Mouse (Mus musculus): ENCODE data around the gene Magi1.
"Not testable (repeated sequence)": the region's sequence is repeated elsewhere in the genome, so short reads cannot be mapped to it uniquely, and the experiment has no call there.

The Magi1 gene

DNA sequence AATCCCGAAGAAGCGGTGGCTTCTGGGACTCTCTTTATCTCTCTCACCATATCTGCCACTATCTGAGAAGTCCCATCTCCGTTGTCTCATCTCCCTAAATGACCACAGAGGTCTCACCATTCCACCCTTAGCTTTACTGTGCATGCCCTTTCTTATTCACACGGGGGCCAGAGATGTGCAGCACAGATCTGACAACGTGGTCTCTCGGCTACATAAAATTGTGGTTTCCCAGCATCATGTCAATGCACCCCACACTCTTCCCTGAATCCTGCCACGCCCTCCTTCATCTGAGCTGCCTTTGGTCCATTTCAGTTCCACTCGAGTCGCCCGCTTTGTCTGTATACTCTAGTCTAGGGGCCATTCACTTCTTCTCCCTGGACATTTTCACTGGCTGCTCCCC, 557.6 kb downstream of the Magi1 start:
- no peak for DNase-seq (ENCODE audit: low spot score)

DNA sequence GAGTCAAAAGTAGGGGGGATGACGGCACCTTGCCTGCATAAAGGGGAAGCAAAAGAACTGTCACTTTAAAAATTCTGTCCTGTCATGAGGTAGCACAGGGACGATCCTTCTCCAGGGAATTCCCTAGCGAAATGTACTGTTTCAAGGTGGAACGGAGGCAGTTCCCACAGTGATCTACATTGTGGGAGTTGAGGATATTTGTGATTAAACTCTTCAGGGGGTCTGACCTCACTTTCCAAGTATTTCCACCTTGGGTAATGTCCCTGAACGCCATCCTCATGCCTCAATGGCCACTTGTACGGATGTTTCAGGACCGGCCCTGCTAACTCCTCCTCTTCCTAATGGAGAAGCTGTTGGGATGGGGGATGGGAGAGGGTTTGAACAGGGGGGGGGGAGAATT, 559.0 kb downstream of the Magi1 start:
- DNase-seq (ENCODE audit: low spot score) = no peak

DNA sequence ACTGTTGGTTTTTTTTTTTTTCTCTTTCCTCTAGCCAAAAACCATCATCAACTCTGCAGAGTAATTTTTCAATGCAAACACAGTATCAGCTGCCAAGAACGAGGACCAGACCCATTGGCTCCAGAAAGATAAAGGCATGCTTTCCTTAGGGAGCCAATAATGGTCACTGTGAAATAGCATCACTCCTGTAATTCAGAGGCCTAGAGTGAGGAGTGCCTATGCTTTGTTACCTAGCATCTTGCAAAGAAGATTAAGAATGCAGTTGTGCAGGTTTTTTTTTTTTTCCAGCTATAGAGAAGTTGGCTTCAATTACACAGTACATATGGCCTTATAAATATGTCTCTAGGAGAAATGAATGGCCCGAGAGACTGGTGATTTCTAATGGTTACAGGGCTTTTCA, 560.5 kb downstream of the Magi1 start:
- DNase-seq (ENCODE audit: low spot score) = no peak

DNA sequence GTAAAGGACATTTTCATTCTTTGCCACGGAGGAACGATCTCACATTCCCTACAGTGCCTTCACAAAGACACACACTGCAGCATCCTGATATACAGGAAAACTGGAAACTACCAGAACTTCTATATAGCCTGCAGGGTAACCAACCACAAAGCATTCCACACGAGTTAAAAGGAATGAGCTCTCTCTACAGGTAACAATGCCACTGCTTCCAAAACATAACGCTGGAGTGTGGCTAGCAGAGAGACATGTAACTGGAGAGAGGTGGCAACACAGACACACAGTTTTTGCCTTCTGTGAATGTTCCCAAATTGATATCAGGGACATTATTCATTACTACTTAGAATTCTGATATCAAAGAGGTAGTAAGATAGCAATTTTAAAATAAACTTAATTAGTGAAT, 564.2 kb downstream of the Magi1 start:
- no peak for DNase-seq (ENCODE audit: low spot score)

DNA sequence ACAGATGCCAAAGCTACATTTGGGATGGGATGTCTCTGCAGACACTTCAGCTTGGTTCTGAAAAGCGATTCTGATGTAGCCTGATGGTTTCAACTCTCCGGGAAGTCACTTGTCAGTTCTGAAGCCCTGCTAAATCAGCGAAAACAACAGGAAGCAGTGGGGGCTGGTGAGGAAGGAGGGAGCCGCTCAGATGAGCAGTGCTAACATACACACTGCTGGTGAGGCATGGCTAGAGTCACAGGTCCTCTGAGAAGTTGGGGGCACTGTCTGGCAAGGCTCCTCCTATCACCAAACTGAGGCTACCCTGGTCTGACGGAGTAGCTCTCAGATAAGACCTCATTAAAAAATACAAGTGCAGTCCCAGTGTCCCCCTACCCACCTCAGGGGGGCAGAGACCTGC, 565.3 kb downstream of the Magi1 start:
- no peak for DNase-seq (ENCODE audit: low spot score)

DNA sequence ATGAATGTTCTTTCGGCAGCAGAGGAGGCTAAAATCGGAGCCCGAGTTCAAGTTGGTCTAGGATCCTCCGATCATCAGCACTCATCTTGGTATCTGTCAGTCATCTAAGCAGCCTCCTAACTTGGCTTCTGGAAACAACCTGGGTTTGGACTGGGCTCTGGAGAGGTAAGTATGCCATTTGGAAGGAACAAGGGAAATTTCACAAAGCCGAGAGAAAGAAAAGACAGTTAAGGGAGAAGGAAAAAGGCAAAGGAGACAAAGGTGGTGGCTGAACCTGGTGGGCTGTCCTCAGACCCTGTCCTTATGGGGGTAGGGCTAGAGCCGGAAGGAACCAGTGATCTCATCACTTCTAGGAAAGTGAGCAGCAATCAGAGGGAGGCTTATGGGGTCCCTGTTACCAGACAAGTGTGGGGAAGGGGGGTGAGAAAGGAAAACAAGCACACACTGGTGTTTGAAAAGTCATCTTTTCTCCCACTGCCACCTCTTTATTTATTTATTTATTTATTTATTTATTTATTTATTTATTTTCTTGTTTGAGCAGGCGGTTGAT, 565.8 kb downstream of the Magi1 start:
- DNase-seq (ENCODE audit: low spot score) = no peak

DNA sequence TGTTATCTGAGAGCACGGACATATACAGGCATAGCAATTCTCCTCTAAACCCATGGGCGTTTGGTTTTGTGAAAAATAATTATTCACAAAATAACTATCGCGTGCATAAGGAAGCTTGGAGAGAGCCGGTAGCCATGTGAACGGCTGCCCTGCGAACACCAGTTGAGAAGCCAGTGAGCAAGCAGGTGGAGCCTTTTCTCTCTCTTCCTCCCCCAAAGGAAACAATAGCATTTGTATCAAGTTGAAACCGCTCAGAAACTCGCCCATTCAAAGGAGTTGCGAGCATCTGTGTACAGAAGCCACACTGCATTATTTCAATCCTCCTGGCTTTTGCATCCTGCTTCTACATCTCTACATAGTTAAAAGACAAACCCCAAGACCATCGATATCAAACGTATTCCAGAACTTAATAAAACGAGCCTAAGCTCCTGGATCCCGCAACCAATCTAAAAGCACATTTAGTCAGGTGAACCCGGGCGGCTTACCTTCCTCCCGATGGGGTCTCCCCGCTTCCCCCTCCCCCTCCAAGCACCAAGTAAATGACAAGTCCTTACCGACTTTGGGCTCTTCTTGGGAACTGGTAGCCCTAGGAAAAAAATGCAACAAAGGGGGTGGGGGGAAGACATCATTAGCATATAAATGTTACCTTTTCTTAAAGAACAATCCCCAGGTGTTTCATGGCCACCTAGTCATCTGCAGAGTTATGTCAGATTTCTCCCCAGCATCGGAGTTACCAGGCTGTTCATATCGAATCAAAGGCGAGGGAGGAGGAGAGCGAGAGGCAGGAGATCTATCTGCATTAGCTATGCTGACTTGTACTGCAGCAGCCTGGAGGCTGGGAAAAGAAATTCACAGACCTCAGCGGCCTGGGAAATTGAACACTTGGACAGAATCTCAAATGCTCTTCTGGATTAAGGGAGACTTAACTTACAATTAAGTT, 566.8 kb downstream of the Magi1 start:
- no peak for DNase-seq (ENCODE audit: low spot score)

DNA sequence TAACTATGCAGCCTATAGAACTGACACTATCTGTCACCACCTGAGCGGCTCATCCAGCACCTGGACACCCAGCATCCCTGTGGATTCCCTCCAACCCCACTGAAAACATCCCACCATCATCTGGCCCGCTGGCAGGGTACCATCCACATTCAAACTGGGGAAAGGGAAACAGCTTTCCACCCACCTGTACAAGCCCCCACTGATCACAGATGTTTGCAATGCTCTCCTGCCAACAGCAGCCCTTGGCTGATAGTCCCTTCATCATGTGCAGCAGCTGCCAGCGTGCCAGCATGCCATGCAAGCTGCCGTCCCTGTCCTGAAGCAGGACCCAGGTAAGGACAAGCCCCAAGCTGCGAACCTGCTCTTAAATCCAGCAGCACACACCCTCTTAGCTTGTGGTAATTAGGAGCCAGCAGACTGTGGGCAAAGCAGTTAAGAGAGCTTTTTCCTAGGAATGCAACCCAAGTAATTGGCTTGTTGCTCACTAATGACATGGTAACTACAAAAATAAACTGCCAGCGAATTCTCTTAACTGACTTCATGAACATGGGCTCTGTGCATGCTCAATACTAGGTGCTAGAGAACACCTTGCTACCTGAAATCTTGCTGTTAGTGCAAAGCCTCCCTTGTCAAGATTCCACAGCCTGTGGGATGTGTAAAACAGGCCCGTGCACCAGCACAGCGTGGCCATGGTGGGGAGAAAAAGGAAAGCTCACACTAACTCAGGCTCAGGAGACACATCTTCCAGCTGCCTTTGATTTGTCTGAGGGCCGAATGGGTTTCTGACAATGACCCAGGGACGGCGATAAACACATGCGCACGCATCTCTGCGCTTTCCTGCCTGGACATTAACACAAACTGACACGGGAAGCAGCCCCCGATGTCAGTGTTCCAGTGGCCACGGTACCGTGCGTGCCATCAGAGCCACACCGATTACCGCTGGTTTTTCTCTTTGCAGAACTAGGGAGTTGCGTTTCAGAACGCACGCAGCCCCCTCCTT, 568.2 kb downstream of the Magi1 start:
- no peak for DNase-seq (ENCODE audit: low spot score)

DNA sequence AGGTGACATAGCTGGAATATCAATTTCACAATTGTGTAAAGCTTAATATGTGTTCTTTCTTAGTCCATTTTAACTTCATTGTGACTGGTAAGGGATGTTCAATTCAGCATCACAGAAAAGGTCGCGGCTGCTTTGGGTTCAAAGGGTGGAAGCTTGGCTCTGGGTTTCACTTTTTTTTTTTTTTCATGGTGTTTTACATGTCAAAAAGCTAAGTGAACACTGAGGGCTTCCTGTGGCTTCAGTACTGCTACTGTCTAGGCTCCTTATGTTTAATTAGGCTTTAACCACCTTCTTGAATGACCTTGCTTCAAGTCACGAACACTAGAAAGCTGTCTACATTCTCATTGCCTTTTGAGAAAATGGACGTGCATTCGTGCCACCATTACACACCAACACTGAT, 579.4 kb downstream of the Magi1 start:
- DNase-seq (ENCODE audit: low spot score) = no peak

DNA sequence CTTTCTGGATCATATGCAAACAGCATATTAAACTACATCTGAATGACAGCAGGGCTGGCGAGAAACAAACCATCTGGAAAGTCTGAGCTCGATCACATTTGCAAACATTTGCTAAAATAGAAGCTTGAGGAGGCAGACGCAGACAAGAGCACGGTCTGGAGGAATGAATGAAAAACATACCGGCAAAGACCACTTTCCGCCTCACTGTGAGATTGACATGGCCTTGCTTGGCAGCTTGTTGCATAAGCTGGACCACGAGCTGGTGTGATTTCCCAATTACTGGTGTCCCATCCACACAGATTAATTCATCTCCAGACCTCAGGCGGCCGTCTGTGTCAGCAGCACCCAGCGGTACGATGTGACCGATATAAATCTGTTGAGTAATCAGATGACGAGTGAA, 584.3 kb downstream of the Magi1 start:
- no peak for DNase-seq (ENCODE audit: low spot score)

DNA sequence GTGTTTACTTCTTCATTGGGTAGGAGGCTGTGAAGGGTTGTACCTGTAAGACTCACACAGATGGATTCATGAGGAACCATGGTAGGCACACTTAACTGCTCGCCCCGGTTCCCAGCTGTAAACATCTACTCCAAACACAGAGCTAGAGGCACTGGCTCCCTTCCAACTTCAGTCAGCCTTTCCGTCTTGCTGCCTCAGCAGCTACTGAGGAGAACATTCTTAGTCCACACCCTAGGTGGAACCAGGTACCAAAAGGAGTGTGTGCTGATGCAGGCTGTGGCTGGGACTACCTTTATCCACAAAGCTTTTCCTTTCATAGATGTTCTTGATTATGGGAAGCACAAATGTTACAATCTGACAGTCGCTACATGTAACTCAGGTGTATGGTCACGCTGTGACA, 585.8 kb downstream of the Magi1 start:
- DNase-seq (ENCODE audit: low spot score) = no peak

DNA sequence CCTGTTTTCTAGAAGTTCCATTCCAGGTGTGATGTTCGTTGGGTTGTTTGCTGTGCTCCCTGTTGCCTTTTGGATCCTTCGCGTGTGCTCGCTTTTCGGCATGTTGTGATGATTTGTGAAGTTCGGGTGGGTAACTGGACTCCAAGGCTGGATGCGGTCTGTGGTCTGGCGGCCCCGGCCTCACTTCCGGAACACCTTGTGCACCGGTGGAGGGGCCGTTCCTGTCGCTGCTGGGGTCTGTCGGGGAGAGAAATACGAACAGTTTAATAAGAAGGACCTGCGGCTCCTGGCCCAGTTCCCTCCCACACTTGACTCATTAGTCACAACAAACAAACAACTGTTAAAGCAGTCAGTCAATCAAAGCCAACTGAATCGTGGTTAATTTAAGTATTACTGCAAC, 605.0 kb downstream of the Magi1 start:
- no peak for DNase-seq (ENCODE audit: low spot score)

DNA sequence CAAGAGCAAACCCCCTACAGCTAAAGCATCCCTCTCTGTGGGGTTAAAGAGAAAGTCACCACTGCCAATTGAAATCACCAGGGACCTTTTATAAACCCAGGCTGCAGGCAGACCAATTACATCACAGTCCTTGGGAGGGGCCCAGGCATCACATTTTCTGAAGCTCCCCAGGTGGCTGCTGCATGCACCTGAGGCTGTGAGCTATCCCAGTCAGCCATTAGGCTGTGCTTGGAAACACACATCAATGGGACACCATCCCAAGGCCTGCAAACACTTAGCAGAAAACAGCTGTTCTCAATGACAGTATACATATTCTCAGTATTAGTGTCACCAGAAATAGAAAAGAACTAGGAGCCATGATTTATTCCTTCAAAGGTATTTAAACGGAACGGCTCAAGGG, 617.0 kb downstream of the Magi1 start:
- DNase-seq (ENCODE audit: low spot score) = no peak

DNA sequence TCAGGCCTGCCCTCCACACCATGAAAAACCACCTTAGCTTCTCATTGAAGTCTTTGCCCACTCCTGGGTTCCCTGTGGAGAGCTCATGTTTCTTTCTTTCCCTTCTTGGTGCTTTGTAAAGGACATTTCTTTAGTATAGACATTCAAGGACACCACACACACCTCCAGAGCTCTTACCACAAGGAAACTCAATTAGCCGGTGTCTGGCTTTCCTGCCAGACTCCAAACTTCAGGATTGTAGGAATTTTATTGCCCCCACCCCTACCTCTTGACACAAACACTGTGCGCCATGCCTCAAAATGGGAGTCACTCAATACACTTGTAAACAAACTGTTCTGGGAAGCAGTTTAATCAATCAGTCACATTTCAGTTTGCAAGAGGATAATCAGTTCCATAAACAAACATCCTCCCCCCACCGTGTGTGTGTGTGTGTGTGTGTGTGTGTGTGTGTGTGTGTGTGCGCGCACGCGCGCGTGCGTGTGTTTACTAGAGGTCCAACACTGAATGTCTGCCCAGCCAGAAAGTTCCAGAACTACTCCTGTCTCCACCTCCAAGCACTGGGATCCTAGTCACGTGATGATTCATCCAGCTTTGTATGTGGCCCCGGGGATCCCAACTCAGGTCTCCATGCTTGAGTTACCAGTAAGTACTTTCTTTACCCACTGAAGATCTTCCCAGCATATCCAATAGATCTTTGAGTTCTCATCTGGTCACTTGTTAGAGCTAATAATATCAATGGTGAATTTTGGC, 618.5 kb downstream of the Magi1 start:
- no peak for DNase-seq (ENCODE audit: low spot score)

DNA sequence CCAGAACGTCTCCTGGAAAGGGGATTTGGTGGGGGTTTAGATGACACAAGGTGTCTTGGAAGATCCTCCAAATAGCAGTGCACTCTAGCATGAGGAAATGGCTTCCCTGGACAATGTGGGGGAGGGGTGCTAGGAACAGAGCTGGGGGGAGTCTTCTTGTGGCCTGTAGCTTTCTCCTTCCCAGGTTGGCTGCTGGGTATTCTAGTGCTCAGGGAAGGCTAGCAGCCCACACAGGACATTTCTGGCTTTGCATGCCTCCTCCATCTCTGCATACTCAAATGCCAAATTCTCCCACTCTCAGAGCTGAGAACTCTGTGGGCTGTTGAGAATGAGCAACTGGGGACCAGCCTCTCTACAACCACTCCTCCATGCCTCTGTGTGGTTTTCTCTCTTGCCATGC, 622.6 kb downstream of the Magi1 start:
- DNase-seq (ENCODE audit: low spot score) = no peak

DNA sequence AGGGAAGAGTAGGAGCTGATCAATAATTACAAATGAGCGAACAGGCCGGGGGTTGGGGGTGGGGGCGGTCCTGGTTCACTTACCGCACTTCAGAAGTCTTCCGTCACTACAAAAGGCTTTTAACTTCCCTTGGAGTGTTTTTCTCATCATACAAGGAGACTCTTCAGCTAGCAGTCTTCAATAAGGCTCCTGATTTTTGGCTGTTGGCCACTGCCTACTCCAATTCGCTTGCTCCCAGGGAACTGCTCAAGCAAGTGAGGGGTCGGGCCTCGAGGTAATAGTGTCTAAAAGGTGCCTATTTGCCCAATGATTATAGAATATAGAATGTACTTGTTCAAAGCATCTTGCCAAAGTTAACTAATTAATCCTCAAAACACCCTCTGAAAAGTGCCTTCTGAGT, 624.2 kb downstream of the Magi1 start:
- DNase-seq (ENCODE audit: low spot score) = no peak

DNA sequence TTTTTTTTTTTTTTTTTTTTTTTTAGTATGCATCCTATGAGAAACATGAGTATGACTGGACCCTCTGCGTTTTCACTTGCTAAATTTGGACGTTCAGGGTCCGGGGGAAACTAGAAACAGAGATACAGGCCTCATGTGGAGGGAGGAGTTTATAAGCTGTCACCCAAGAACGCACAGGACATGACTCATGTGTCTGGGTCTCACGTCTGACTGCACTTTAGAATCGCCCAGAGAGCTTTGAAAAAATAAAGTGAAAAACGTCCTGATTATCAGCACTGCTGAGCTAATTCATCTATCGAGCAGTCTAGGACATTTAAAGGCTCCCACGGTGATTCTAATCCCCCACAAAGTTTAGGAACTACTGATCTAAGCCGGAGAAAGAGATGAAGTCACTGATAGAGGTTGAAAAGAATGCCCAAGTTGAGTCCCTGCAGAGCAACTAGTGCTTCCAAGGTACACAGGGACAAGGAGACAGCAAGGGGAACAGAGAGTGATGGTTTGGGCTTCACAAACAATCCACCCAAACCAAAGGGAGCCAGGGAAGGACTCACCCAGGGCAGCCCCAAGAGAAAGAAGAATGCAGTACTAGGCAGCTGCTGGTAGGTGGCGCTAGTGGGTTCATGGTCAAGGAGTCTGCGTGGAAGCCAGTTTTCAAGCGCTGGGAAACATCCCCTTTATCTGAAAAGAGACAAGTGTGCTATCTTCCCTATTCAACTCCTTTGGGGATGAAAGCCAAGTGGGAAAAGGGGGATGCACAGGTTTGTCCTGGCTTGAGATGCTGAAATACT, 626.3 kb downstream of the Magi1 start:
- peak; percentile 30 for DNase-seq (ENCODE audit: low spot score)

DNA sequence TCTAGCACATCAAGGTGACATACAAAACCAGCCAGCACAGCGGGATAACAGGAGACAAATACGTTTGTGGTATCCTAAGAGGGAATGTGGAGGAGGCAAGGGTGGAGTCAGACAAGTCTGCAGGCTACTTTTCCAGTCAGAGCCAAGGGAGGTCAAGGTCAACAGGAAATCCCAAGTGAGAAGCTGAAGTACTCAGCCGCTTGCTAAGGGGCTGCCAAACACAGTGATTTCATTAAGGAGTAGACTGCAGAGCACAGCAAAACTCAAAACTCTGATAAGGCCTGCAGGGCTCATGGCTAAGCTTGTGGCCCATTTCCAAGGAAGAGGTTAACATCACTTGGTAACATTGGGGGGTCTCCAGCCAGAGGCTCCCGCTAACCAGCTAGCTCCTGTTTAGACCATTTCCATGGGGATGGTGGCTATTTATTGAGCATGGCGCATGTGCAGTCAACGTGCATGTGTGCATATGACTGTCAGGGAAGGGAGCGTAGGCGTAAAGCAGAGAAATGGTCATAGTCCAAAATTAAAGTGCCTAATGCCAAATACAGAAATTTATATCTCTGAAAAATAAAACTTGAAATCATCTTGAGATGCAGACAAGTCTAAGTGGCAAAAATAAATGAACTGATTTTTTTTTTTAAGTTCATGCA, 635.0 kb downstream of the Magi1 start:
- DNase-seq (ENCODE audit: low spot score) = no peak

DNA sequence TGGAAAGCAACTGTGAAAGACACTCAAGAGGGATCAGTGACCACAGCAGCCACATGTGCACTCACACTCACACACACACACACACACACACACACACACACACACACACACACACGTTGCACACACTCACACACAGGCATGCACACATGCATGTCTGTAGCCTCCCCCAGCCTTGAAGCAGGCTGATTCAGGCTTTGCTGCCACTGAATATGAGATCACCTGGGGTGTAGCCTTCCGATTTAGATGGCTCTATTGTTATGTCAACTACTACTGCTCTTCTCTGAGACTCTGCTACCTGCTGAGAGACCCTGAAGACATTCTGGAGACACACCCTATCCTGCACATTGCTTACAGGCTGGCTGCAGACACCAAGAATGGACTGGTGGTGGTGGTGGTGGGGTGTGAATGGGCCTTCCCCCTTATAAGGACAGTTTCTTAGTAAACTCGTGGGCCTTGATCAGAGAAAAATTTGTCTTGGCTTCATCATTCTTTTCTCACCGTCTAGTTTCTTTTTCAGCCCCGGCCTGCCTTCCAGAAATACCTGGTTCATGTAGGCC, 653.9 kb downstream of the Magi1 start:
- DNase-seq (ENCODE audit: low spot score) = not testable (repeated sequence)

DNA sequence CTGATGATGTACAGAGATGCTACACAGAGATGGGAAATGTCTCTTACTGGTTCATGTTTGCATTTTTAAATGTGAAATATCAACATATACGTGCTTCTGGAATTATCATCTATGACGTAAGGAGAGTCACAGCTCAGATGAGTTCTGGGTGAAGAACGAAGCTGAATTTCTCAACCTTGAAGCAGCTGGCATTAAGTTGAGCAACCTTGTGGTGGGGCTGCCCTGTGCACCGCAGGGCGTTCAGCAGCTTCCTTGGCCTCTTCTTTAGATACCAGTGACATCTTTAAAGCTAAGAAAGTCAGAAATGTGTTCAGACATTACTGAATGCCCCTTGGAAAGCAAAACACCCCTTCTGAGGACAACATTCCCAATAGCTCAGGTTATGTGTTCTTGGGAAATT, 656.5 kb downstream of the Magi1 start:
- no peak for DNase-seq (ENCODE audit: low spot score)

Data from yolk sac, embryonic 10.5 days (tissue).